Mouse (Mus musculus) lung, postnatal 0 days (tissue): ENCODE measurements at regions not wholly inside any gene's neighbourhood (a gene's known extent, or its start where the extent isn't known, plus 50 kb on each side); places are given as distances from the start of the nearest gene placed in this dataset.

ENCODE experiments used
- CTCF ChIP-seq: IDR thresholded peaks from 2 replicates; pipeline ENCODE4 v1.5.1; 2016; ENCODE audit warnings: antibody characterized with exemption, mild to moderate bottlenecking
- EP300 ChIP-seq: IDR thresholded peaks from 2 replicates; pipeline ENCODE4 v1.6.1; 2016; ENCODE audit warnings: antibody characterized with exemption, mild to moderate bottlenecking, control low read depth

- TF ChIP-seq CTCF = peak; percentile 45
- peak; percentile 78 for TF ChIP-seq EP300
These were observed 108.4 kb upstream of the Fbxo11 start for GRCm38 (mm10) chr17:88173354-88174032.
